Mouse (Mus musculus) CH12.LX (cell line): ENCODE results near the gene Ap1s1.

Source experiments
- CTCF ChIP-seq, 2 experiments: IDR thresholded peaks in 1 of 2; conservative IDR thresholded peaks in 1 of 2; 2 replicates each; pipeline ENCODE4 v1.5.1; 2011 to 2012; ENCODE audit warnings: low read depth in 2 of 2, low read length in 2 of 2, improper control_type of control experiment in 1 of 2, inconsistent platforms in 1 of 2, mild to moderate bottlenecking in 1 of 2, moderate library complexity in 1 of 2
- EP300 ChIP-seq: IDR thresholded peaks from 2 replicates; pipeline ENCODE4 v1.6.1; 2011; ENCODE audit warnings: low read length, improper control_type of control experiment
- HCFC1 ChIP-seq: IDR thresholded peaks from 2 replicates; pipeline ENCODE4 v1.6.1; 2012; ENCODE audit warnings: low read depth, mild to moderate bottlenecking, inconsistent platforms, low read length, improper control_type of control experiment
- MAX ChIP-seq: IDR thresholded peaks from 2 replicates; pipeline ENCODE4 v1.6.1; 2011; ENCODE audit warnings: low read length, improper control_type of control experiment
- MAZ ChIP-seq: IDR thresholded peaks from 2 replicates; pipeline ENCODE4 v1.6.1; 2012; ENCODE audit warnings: low read depth, mild to moderate bottlenecking, inconsistent platforms, low read length, improper control_type of control experiment, moderate library complexity
- POLR2A ChIP-seq: IDR thresholded peaks from 2 replicates; pipeline ENCODE4 v1.6.1; 2011; ENCODE audit warnings: low read depth, mild to moderate bottlenecking, improper control_type of control experiment, low read length
- RAD21 ChIP-seq: IDR thresholded peaks from 2 replicates; pipeline ENCODE4 v1.6.1; 2011; ENCODE audit warnings: low read depth, mild to moderate bottlenecking, low read length, improper control_type of control experiment, moderate library complexity
- UBTF ChIP-seq: IDR thresholded peaks from 2 replicates; pipeline ENCODE4 v1.6.1; 2012; ENCODE audit warnings: low read depth, mild to moderate bottlenecking, inconsistent platforms, low read length, improper control_type of control experiment, moderate library complexity
- USF1 ChIP-seq: IDR thresholded peaks from 2 replicates; pipeline ENCODE4 v1.6.1; 2014; ENCODE audit warnings: low read depth, mild to moderate bottlenecking, inconsistent platforms, low read length, improper control_type of control experiment
- USF2 ChIP-seq: conservative IDR thresholded peaks from 2 replicates; pipeline ENCODE4 v1.6.1; 2011; ENCODE audit warnings: low read depth, low read length, improper control_type of control experiment
- ZNF384 ChIP-seq: IDR thresholded peaks from 2 replicates; pipeline ENCODE4 v1.6.1; 2012; ENCODE audit warnings: low read depth, low read length, improper control_type of control experiment, inconsistent platforms

DNA sequence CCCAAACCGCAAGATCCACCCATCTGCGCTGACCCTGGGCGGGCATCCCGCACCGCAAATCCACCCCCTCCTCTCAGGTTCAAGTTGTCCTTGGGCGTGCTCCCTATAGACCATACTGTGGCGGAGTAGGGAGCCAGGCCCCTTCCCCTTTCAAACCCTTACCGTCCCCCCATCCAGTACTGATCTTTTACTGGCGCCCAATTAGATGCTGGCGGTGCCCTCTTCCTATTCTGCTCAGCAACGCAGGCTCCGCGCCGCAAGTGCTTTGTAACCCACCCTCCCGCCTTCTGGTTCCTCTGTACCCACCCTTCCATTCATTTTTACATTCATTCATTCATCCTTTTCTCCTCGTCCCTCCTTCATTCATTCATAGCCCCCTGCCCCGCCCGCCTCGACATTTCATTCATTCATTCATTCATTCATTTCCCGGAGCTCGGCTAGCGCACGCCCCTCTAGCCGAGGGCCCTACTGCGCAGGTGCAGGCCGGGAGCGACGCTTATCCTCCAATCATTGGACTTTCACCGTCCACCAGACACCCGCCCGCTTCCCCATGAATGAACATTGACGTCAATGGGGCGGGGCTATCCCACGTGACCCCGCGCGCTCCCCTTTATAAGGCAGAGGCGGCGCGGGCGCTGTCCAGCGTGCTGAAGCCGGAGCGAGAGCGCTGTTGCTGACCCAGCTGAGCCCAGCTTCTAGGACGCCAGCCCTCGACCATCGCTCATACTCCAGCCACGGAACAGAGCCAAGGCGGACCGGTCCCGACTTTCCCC is 16.1 kb downstream of the Ap1s1 start:
- TF ChIP-seq POLR2A: no peak; the same call in 1 of the 2 replicates
- peak; percentile 54 for TF ChIP-seq HCFC1
- TF ChIP-seq CTCF (conservative IDR thresholded peaks at IDR 0.05 in 1 of 2, IDR thresholded peaks at IDR 0.05 in 1 of 2; ENCODE audit: low read depth in 2 of 2, low read length in 2 of 2): no peak
- TF ChIP-seq UBTF: no peak
- TF ChIP-seq RAD21: no peak
- no peak for TF ChIP-seq ZNF384
- peak; percentile 89 for TF ChIP-seq USF2
- TF ChIP-seq EP300: no peak
- TF ChIP-seq USF1: peak; percentile 95
- peak; percentile 92 for TF ChIP-seq MAX
- peak; percentile 83; the same call in 1 of the 2 replicates for TF ChIP-seq MAZ
